Mouse (Mus musculus): ENCODE measurements around the gene Cdc14b.

- TF ChIP-seq POLR2A (IDR thresholded peaks at IDR 0.05; ENCODE audit: low read depth, low read length) (no peak), CTCF (IDR thresholded peaks at IDR 0.05; ENCODE audit: extremely low read depth, insufficient read length, insufficient replicate concordance, low read depth, low read length) (no peak)
Observed at GRCm38 (mm10) chr13:64258516-64258821, 16.6 kb downstream of the Cdc14b start.
